Mouse (Mus musculus) MEL (cell line): ENCODE results near the gene Ctsl. TPM values are rescaled to one million over a fixed set of nuclear protein-coding genes. Genes with fewer than 3 reads are reported as not detected.

Experiments used
- DNase-seq: peaks from one replicate; pipeline ENCODE4 v3.0.0; 2011; ENCODE audit warnings: low read depth, low spot score
- H3K27ac ChIP-seq: 2 replicates; pipeline ENCODE4 v1.5.1; 2012; ENCODE audit warnings: low read depth, mild to moderate bottlenecking, control low read depth, low read length, moderate library complexity; ENCODE audit not compliant: control insufficient read depth
- H3K27me3 ChIP-seq, 2 experiments: fragments of 150-350 bp in 1 of 2; sonication (generic) in 1 of 2; 2 replicates each; pipeline ENCODE4 v1.6.1; 2012; ENCODE audit warnings: low read length in 2 of 2, mild to moderate bottlenecking in 2 of 2, improper control_type of control experiment in 1 of 2, moderate library complexity in 1 of 2; ENCODE audit not compliant: insufficient read depth in 2 of 2, control insufficient read depth in 1 of 2
- H3K36me3 ChIP-seq, 2 experiments: 2 replicates each; pipeline ENCODE4 v1.6.1; 2012 to 2014; ENCODE audit warnings: low read length in 2 of 2, improper control_type of control experiment in 1 of 2, inconsistent platforms in 1 of 2, mild to moderate bottlenecking in 1 of 2; ENCODE audit not compliant: insufficient read depth in 2 of 2, control insufficient read depth in 1 of 2
- H3K4me1 ChIP-seq, 2 experiments: fragments of 150-350 bp in 1 of 2; sonication (generic) in 1 of 2; 2 replicates each; pipeline ENCODE4 v1.6.1; 2012; ENCODE audit warnings: low read length in 2 of 2, improper control_type of control experiment in 1 of 2, mild to moderate bottlenecking in 1 of 2; ENCODE audit not compliant: insufficient read depth in 2 of 2, control insufficient read depth in 1 of 2
- H3K4me3 ChIP-seq, 2 experiments: fragments of 150-350 bp in 1 of 2; sonication (generic) in 1 of 2; 2 replicates each; pipeline ENCODE4 v1.5.1; 2012; ENCODE audit warnings: low read depth in 2 of 2, low read length in 2 of 2, mild to moderate bottlenecking in 2 of 2, moderate library complexity in 2 of 2, control low read depth in 1 of 2, improper control_type of control experiment in 1 of 2; ENCODE audit not compliant: control insufficient read depth in 1 of 2, insufficient read depth in 1 of 2
- H3K79me2 ChIP-seq: 2 replicates; pipeline ENCODE4 v1.6.1; 2012; ENCODE audit warnings: mild to moderate bottlenecking, low read length, moderate library complexity; ENCODE audit not compliant: control insufficient read depth, poor library complexity, insufficient read depth
- H3K9ac ChIP-seq: 2 replicates; pipeline ENCODE4 v1.6.1; 2012; ENCODE audit warnings: low read depth, mild to moderate bottlenecking, control low read depth, low read length, moderate library complexity; ENCODE audit not compliant: control insufficient read depth, poor library complexity, severe bottlenecking
- H3K9me3 ChIP-seq: fragments of 150-350 bp; sonication (generic); replicated peaks from 2 replicates; pipeline ENCODE4 v1.6.1; 2012; ENCODE audit warnings: mild to moderate bottlenecking, low read length, improper control_type of control experiment, moderate library complexity; ENCODE audit not compliant: insufficient read depth
- CHD2 ChIP-seq: IDR thresholded peaks from 2 replicates; pipeline ENCODE4 v1.6.1; 2011; ENCODE audit warnings: low read length, improper control_type of control experiment
- E2F4 ChIP-seq: IDR thresholded peaks from 2 replicates; pipeline ENCODE4 v1.6.1; 2011; ENCODE audit warnings: low read depth, low read length, improper control_type of control experiment, borderline replicate concordance
- HCFC1 ChIP-seq: IDR thresholded peaks from 2 replicates; pipeline ENCODE4 v1.6.1; 2012; ENCODE audit warnings: low read depth, mild to moderate bottlenecking, inconsistent platforms, low read length, improper control_type of control experiment, moderate library complexity
- JUND ChIP-seq: IDR thresholded peaks from 2 replicates; pipeline ENCODE4 v1.6.1; 2011; ENCODE audit warnings: low read depth, mild to moderate bottlenecking, improper control_type of control experiment, low read length
- KAT2A ChIP-seq: conservative IDR thresholded peaks from 2 replicates; pipeline ENCODE4 v1.6.1; 2012; ENCODE audit warnings: low read depth, low read length, improper control_type of control experiment, inconsistent platforms
- MAX ChIP-seq: IDR thresholded peaks from 2 replicates; pipeline ENCODE4 v1.6.1; 2011; ENCODE audit warnings: low read length, improper control_type of control experiment
- MAZ ChIP-seq: IDR thresholded peaks from 2 replicates; pipeline ENCODE4 v1.6.1; 2012; ENCODE audit warnings: low read depth, mild to moderate bottlenecking, inconsistent platforms, low read length, improper control_type of control experiment
- MEF2A ChIP-seq: IDR thresholded peaks from 2 replicates; pipeline ENCODE4 v1.6.1; 2014; ENCODE audit warnings: low read depth, mild to moderate bottlenecking, inconsistent platforms, low read length, improper control_type of control experiment; ENCODE audit not compliant: poor library complexity, insufficient replicate concordance, severe bottlenecking; ENCODE audit errors: extremely low read depth
- NRF1 ChIP-seq: IDR thresholded peaks from 2 replicates; pipeline ENCODE4 v1.6.1; 2014; ENCODE audit warnings: low read depth, mild to moderate bottlenecking, inconsistent platforms, low read length, improper control_type of control experiment, moderate library complexity; ENCODE audit not compliant: poor library complexity, insufficient read depth, severe bottlenecking
- SIN3A ChIP-seq: IDR thresholded peaks from 2 replicates; pipeline ENCODE4 v1.6.1; 2012; ENCODE audit warnings: low read length, improper control_type of control experiment, inconsistent platforms
- SMC3 ChIP-seq: IDR thresholded peaks from 2 replicates; pipeline ENCODE4 v1.6.1; 2011; ENCODE audit warnings: low read depth, low read length, improper control_type of control experiment
- TCF12 ChIP-seq: IDR thresholded peaks from 2 replicates; pipeline ENCODE4 v1.6.1; 2014; ENCODE audit warnings: low read depth, mild to moderate bottlenecking, inconsistent platforms, low read length, improper control_type of control experiment, moderate library complexity
- UBTF ChIP-seq: IDR thresholded peaks from 2 replicates; pipeline ENCODE4 v1.6.1; 2012; ENCODE audit warnings: low read depth, mild to moderate bottlenecking, inconsistent platforms, low read length, improper control_type of control experiment, moderate library complexity, borderline replicate concordance; ENCODE audit not compliant: insufficient read depth
- USF1 ChIP-seq: IDR thresholded peaks from 2 replicates; pipeline ENCODE4 v1.6.1; 2014; ENCODE audit warnings: low read depth, mild to moderate bottlenecking, inconsistent platforms, low read length, improper control_type of control experiment, moderate library complexity
- ZMIZ1 ChIP-seq: IDR thresholded peaks from 2 replicates; pipeline ENCODE4 v1.6.1; 2012; ENCODE audit warnings: low read depth, mild to moderate bottlenecking, inconsistent platforms, low read length, improper control_type of control experiment, moderate library complexity
- ZNF384 ChIP-seq: IDR thresholded peaks from 2 replicates; pipeline ENCODE4 v1.6.1; 2012; ENCODE audit warnings: low read depth, mild to moderate bottlenecking, inconsistent platforms, low read length, improper control_type of control experiment
- polyA plus RNA-seq, 2 experiments: library from polyadenylated mRNA; stranded (reverse) in 1 of 2; unstranded in 1 of 2; fragments of >175 nt in 1 of 2; fragments of >200 nt in 1 of 2; gene quantifications; 2 replicates each; pipeline versions ENCODE4 v1.2.1 to v1.2.4; 2012; ENCODE audit warnings: low replicate concordance in 2 of 2, low read depth in 1 of 2; ENCODE audit not compliant: insufficient read length in 2 of 2, insufficient read depth in 1 of 2, missing spikeins in 1 of 2
- total RNA-seq: library from RNA; depleted of rRNA; stranded (reverse); fragments of 300-350 nt; gene quantifications from 2 replicates; pipeline ENCODE4 v1.2.3, GENCODE M21; 2012

Gene Ctsl
- total and polyA plus RNA-seq, 3 experiments: 20.1 to 39.2 TPM; not detected in 1

- no peaks in the 10 kb centered on the region; a peak in 1 of 4 replicates for H3K36me3 ChIP-seq
- no peak overlapping the region for H3K4me3 ChIP-seq
- no peak overlapping the region for H3K27ac ChIP-seq
- H3K27me3 ChIP-seq: no peaks in the 10 kb centered on the region; a peak in 1 of 4 replicates
- no peak for TF ChIP-seq MAX
- H3K79me2 ChIP-seq: no peaks in the 10 kb centered on the region
- no peak overlapping the region for H3K9ac ChIP-seq
- H3K9me3 ChIP-seq: no peaks in the 10 kb centered on the region
- peaks cover 3 to 8% of the 10 kb centered on the region in 2 experiments for H3K4me1 ChIP-seq
- DNase-seq: no peak
Measured at GRCm38 (mm10) chr13:64388415-64388814, 17.7 kb upstream of the Ctsl start.

DNA sequence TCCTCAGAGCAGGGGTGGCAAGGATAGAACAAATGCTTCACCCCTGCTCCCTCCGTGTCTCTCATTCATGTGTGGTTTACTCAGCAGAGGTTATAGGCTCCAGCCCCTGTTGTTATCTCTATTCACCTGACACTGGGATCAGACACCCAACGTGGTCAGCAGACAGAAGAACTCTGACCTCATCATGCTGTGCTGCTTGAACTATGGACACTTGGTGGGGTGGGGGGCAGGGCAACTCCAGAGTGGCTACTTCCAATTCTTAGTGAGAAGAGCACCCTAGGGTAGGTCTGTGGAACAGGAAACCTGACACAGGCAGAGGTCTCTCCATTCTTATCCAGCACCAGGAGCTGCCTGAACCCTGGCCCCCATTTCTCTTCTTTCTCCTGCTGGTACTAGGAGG is 15.4 kb upstream of the Ctsl start:
- Histone ChIP-seq H3K9ac (no peak overlapping the region), H3K79me2 (no peaks in the 10 kb centered on the region), H3K27ac (no peak overlapping the region), H3K9me3 (no peaks in the 10 kb centered on the region), H3K4me1 (no peaks in the 10 kb centered on the region), H3K27me3 (no peaks in the 10 kb centered on the region; a peak in 1 of 4 replicates), H3K4me3 (no peak overlapping the region), H3K36me3 (no peaks in the 10 kb centered on the region)
- DNase-seq: no peak
- TF ChIP-seq ZMIZ1 (no peak), UBTF (no peak)

DNA sequence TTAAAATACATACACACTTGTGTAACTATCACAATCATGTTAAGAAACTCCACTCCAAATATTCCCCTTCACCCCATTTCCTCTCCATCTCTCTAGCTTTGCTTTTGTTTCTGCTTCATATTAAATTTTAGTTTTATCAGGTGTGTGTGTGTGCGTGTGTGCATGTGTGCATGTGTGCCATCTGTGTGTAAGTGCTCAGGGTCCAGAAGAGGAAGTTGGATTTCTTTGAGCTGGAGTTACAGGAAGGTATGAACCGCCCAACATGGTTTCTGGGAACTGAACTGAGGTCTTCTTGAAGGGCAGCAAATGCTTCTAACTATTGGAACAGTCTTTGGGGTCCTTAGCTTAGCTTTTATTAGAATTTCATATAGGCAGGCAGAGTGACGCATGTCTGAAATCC is 14.2 kb upstream of the Ctsl start:
- H3K27me3 ChIP-seq: no peaks in the 10 kb centered on the region; a peak in 1 of 4 replicates
- no peaks in the 10 kb centered on the region for H3K4me1 ChIP-seq
- no peak overlapping the region for H3K4me3 ChIP-seq
- no peaks in the 10 kb centered on the region for H3K9me3 ChIP-seq
- TF ChIP-seq CHD2 (no peak), HCFC1 (no peak), E2F4 (no peak), NRF1 (no peak), ZMIZ1 (no peak), USF1 (no peak), KAT2A (no peak), SMC3 (no peak), TCF12 (no peak), MAZ (no peak), MEF2A (no peak), JUND (no peak), ZNF384 (no peak), SIN3A (no peak)
- no peak overlapping the region for H3K9ac ChIP-seq
- no peak overlapping the region for H3K27ac ChIP-seq
- no peak for DNase-seq
- H3K36me3 ChIP-seq: no peaks in the 10 kb centered on the region
- no peaks in the 10 kb centered on the region for H3K79me2 ChIP-seq
